Mouse (Mus musculus): ENCODE results near the gene Tcl1b1.
"Not testable (repeated sequence)": the region's sequence is repeated elsewhere in the genome, so short reads cannot be mapped to it uniquely, and the experiment has no call there.

DNA sequence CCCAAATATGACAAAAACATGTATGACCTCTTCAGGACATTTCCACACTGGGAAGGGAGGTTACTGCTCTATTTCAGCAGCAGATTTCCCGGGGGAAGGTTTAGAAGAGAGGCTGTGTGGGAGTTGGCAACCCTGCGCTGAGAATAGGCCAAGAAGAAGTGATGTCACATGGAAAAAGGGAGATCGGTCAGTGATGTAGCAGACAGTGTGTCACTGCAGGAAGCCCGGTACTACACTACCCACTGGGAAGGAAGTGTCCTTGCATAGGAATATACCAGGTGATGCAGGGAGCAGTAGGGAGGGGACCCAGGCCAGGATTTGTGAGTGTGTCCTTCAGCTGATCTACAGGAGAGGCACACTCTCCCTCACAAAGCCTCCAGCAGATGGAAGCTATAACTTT lies 4.2 kb upstream of the Tcl1b1 start:
- TF ChIP-seq POLR2A (IDR thresholded peaks at IDR 0.05; ENCODE audit: borderline replicate concordance, extremely low read depth, insufficient read depth, insufficient read length, poor library complexity, severe bottlenecking); CTCF (IDR thresholded peaks at IDR 0.05; ENCODE audit: borderline replicate concordance, extremely low read depth, insufficient read depth, insufficient read length): not testable (repeated sequence)

Measured in brain, embryonic 14.5 days (tissue).